Mouse (Mus musculus): ENCODE data around the gene Cxcl3.

Gene Cxcl3

GRCm38 (mm10) chr5:90832768-90833388 lies 47.0 kb downstream of the Cxcl3 start:
- Histone ChIP-seq H3K27me3 (ENCODE audit: control insufficient read depth, insufficient read depth, low read length, poor library complexity, severe bottlenecking) (no peaks in the 10 kb centered on the region), H3K36me3 (ENCODE audit: control insufficient read depth, insufficient read depth, low read length, poor library complexity, severe bottlenecking) (no peaks in the 10 kb centered on the region)
- no peak for DNase-seq (ENCODE audit: low read depth, low spot score)

- DNase-seq (ENCODE audit: low read depth, low spot score), result no peak
- no peaks in the 10 kb centered on the region for H3K27me3 ChIP-seq (ENCODE audit: control insufficient read depth, insufficient read depth, low read length, poor library complexity, severe bottlenecking)
- H3K36me3 ChIP-seq (ENCODE audit: control insufficient read depth, insufficient read depth, low read length, poor library complexity, severe bottlenecking), result no peaks in the 10 kb centered on the region
These were observed 48.5 kb downstream of the Cxcl3 start for GRCm38 (mm10) chr5:90834436-90834835.

GRCm38 (mm10) chr5:90838582-90838981 lies 52.7 kb downstream of the Cxcl3 start:
- Histone ChIP-seq H3K27me3 (ENCODE audit: control insufficient read depth, insufficient read depth, low read length, poor library complexity, severe bottlenecking) (no peaks in the 10 kb centered on the region), H3K36me3 (ENCODE audit: control insufficient read depth, insufficient read depth, low read length, poor library complexity, severe bottlenecking) (no peaks in the 10 kb centered on the region)
- no peak for DNase-seq (ENCODE audit: low read depth, low spot score)
